Mouse (Mus musculus) stomach, postnatal 0 days (tissue): ENCODE results near the gene Oprm1. TPM values are rescaled to one million over a fixed set of nuclear protein-coding genes. Genes with fewer than 3 reads are reported as not detected.

ENCODE experiments used
- ATAC-seq: fragments of 200-750 bp; cut with Nextera tagmentation; 2 replicates; pipeline ENCODE4 v1.8.0; 2017; ENCODE audit not compliant: low FRiP score, low TSS enrichment
- DNase-seq: peaks from one replicate; pipeline ENCODE4 v3.0.0-alpha.2; 2016; ENCODE audit warnings: low spot score
- H3K27ac ChIP-seq: fragments of 300-500 bp; sonication (generic); replicated peaks from 2 replicates; pipeline ENCODE4 v1.5.1; 2014; ENCODE audit warnings: mild to moderate bottlenecking, control low read depth
- H3K27me3 ChIP-seq: fragments of 300-500 bp; sonication (generic); 2 replicates; pipeline ENCODE4 v1.6.1; 2014; ENCODE audit warnings: low read length; ENCODE audit not compliant: control insufficient read depth, insufficient read depth
- H3K36me3 ChIP-seq: fragments of 300-500 bp; sonication (generic); 2 replicates; pipeline ENCODE4 v1.6.1; 2014; ENCODE audit warnings: low read length, mixed read lengths; ENCODE audit not compliant: control insufficient read depth, insufficient read depth
- H3K4me1 ChIP-seq: fragments of 300-500 bp; sonication (generic); replicated peaks from 2 replicates; pipeline ENCODE4 v1.6.1; 2014; ENCODE audit warnings: antibody characterized with exemption; ENCODE audit not compliant: control insufficient read depth, insufficient read depth
- H3K4me2 ChIP-seq: fragments of 300-500 bp; sonication (generic); replicated peaks from 2 replicates; pipeline ENCODE4 v1.6.1; 2014; ENCODE audit warnings: low read depth, mild to moderate bottlenecking, control low read depth, moderate library complexity
- H3K4me3 ChIP-seq: fragments of 300-500 bp; sonication (generic); 2 replicates; pipeline ENCODE4 v1.5.1; 2014; ENCODE audit warnings: low read depth, low read length, control low read depth
- H3K9ac ChIP-seq: fragments of 300-500 bp; sonication (generic); 2 replicates; pipeline ENCODE4 v1.6.1; 2014; ENCODE audit warnings: mild to moderate bottlenecking, low read length, control low read depth, mixed read lengths
- H3K9me3 ChIP-seq: fragments of 300-500 bp; sonication (generic); 2 replicates; pipeline ENCODE4 v1.6.1; 2016; ENCODE audit warnings: low read length; ENCODE audit not compliant: control insufficient read depth
- CTCF ChIP-seq: IDR thresholded peaks from 2 replicates; pipeline ENCODE4 v1.5.1; 2016; ENCODE audit warnings: antibody characterized with exemption, low read depth, mild to moderate bottlenecking, moderate library complexity
- EP300 ChIP-seq: optimal IDR thresholded peaks from 2 replicates; pipeline ENCODE3; 2016; ENCODE audit warnings: antibody characterized with exemption
- WGBS: fragments of 180-500 bp; shearing (Covaris S2); extraction: QIAGEN DNeasy Blood & Tissue Kit; methylation state at CpG from one replicate; pipeline ENCODE4 v1.1.7; 2014; 5-methylcytosine and 5-hydroxymethylcytosine counted together
- polyA plus RNA-seq: library from polyadenylated mRNA; unstranded; fragments of >200 nt; fragmentation: Nextera tagmentation; extraction: Ambion mirVana; gene quantifications from 2 replicates; pipeline ENCODE4 v1.2.1, GENCODE M21; 2015

Oprm1 gene
- polyA plus RNA-seq, 1 experiment from 2014 or later = 0.11 TPM

DNA sequence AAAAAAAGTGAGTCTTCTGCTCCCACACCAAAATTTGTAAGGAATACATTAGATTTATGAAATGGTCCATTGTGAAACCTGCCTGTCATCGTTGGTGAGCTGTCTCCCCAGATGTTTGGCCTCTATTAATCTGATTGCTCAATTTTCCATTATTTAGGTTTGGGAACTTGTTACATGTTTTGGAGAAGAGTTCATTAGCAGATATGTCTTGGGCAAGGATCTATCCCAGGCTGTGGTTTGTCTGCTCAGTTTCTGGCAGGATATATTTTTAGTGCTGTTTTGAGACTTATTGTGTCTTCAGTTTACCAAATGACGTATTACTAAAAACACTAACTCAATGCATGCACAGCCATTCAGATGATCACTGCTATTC, 289.6 kb downstream of the Oprm1 start:
- no peak overlapping the region for H3K27ac ChIP-seq
- DNase-seq = no peak

DNA sequence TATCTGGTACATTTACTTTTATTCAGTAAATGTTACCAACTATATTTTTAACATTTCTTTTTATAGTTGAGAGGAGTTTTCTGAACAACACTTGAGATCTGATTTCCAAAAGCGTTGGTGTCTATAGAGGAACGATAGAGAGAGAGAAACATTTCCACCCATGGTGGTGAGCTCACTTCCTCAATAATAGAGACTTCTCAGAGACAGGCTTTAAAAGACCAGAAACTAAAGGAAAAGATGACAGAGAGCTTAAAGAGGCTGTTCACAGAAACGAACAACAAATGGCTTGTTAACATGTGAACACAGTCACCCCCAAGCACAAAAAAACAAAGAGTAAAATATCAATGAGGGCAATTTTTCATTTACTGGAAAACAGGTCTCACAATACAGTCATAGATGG, 291.6 kb downstream of the Oprm1 start:
- H3K4me2 ChIP-seq = no peak overlapping the region
- no peak overlapping the region for H3K4me3 ChIP-seq
- no peaks in the 10 kb centered on the region for H3K27me3 ChIP-seq
- ATAC-seq (no peak), DNase-seq (no peak)
- H3K27ac ChIP-seq = no peak overlapping the region
- TF ChIP-seq CTCF (no peak), EP300 (no peak)
- no peaks in the 10 kb centered on the region; the same call in 1 of the 2 replicates for H3K4me1 ChIP-seq
- WGBS = 64% methylated on average over 3 of the region's 3 CpGs
- no peaks in the 10 kb centered on the region for H3K36me3 ChIP-seq
- no peak overlapping the region for H3K9ac ChIP-seq
- H3K9me3 ChIP-seq = no peaks in the 10 kb centered on the region

More for the DNA sequence above, 289.6 kb downstream of the Oprm1 start:
- no peak for ATAC-seq
- WGBS = 52% methylated on average over 2 of the region's 2 CpGs
- H3K4me2 ChIP-seq = no peak overlapping the region
- H3K4me1 ChIP-seq = no peaks in the 10 kb centered on the region; the same call in 1 of the 2 replicates
- no peaks in the 10 kb centered on the region for H3K9me3 ChIP-seq
- no peak overlapping the region for H3K4me3 ChIP-seq
- TF ChIP-seq CTCF (no peak), EP300 (no peak)
- H3K9ac ChIP-seq = no peak overlapping the region
- H3K27me3 ChIP-seq = no peaks in the 10 kb centered on the region
- no peaks in the 10 kb centered on the region for H3K36me3 ChIP-seq

DNA sequence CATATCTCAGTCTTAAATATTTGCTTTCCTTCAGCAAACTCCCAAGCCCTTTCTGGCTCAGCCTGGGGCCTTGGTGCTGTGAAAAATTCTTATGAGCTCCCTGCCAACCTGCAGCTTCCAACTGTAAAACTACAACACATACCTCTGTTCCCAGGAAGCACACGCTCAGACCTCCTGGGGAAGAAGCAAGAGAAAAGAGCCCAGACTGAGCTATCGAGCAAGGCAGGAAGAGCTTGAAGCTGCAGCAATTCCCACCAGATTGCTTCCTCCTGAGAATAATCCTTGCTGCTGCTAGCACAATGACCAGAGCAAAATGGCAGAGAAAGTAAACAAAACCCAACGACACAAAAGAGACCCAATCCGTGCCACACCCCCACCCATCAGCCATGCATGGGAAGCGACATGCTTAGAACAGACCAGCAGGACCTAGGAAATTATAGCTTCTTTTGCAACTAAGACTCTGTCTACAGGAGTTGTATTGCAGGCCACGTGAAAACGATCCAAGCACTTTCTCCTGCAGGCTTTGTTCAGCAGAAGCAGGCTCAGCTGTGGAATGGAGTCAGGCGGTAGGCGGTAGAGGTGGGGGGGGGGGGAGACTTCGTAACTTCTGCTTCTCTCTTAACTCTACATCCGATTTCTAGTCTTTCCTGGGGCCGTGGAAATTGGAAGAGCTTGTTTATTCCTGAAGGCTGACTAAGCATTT, 294.2 kb downstream of the Oprm1 start, which contains the start of gene Ipcef1:
Gene Ipcef1 (minus strand): TSS at position 164 of the 703 bp plus-strand sequence.
- Histone ChIP-seq H3K4me1 (no peaks in the 10 kb centered on the region; the same call in 1 of the 2 replicates), H3K27me3 (no peaks in the 10 kb centered on the region), H3K36me3 (no peaks in the 10 kb centered on the region), H3K4me3 (no peak within 1 kb of the TSS; the same call in 1 of the 2 replicates), H3K9me3 (no peaks in the 10 kb centered on the region), H3K9ac (no peak within 1 kb of the TSS; the same call in 1 of the 2 replicates), H3K4me2 (peak within 1 kb of the TSS; percentile 30; the same call in 1 of the 2 replicates), H3K27ac (peak within 1 kb of the TSS; percentile 79)
- peak; percentile 76 for ATAC-seq
- WGBS = 8% methylated on average over 12 of the region's 12 CpGs
- no peak for TF ChIP-seq CTCF
- TF ChIP-seq EP300 = no peak
- DNase-seq = peak; percentile 50

DNA sequence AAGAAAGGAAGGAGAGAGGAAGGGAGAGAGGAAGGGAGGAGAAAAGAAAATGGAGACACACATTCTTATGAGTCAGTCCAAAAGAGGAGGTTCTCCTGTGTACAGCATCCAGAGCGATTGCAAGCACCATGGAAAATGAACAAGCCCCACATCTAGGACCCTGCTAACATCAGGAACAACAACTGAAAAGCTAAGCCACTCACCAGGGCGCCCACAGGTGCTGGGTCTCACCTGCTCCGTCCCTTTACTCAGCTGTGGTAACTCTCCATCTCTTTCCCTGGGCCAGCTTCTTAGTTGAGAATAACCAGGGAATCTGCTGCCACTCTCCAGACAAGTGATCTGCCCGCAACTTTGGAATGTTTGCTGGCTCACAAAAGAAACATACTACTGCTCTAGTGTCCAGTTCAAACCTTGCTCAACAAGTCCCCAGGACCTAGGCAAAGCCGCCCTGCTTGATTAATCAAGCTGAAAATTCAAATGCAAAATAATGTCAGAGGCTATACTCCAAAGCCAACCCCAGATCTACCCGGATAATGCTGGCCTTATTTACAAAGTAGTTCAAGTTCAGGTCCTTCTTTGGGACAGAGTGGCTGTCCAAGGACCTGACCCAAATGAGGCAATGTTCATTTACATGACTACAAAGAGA, 296.4 kb downstream of the Oprm1 start:
- ATAC-seq = no peak
- TF ChIP-seq EP300 (no peak), CTCF (no peak)
- no peak overlapping the region for H3K9ac ChIP-seq
- WGBS = 62% methylated on average over 6 of the region's 6 CpGs
- H3K36me3 ChIP-seq = no peaks in the 10 kb centered on the region
- no peaks in the 10 kb centered on the region for H3K9me3 ChIP-seq
- no peak for DNase-seq
- no peak overlapping the region for H3K4me2 ChIP-seq
- no peak overlapping the region for H3K4me3 ChIP-seq
- H3K27me3 ChIP-seq = no peaks in the 10 kb centered on the region
- H3K27ac ChIP-seq = no peak overlapping the region
- H3K4me1 ChIP-seq = no peaks in the 10 kb centered on the region; the same call in 1 of the 2 replicates

DNA sequence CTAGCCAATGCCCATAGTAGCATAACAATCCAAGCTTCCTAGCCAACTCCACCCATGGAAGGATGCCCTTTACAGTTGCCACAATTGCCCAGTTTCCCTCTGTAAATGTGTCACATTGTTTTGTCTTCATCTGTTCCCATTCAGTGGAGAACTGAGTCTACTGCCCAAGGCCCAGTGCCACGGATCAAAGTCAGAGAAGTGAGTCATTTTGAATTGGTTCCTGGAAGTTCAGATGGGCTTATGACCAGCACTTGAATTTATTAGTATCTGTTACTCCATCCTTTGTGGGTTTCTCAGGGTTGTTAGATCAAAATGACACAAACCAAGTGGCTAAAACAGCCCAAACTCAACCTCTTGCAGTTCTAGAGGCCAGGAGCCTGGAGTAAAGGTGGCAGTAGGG, 299.2 kb downstream of the Oprm1 start:
- Histone ChIP-seq H3K36me3 (no peaks in the 10 kb centered on the region), H3K4me3 (no peak overlapping the region), H3K27me3 (no peaks in the 10 kb centered on the region), H3K27ac (no peak overlapping the region), H3K4me1 (no peaks in the 10 kb centered on the region), H3K9me3 (no peaks in the 10 kb centered on the region), H3K4me2 (no peak overlapping the region), H3K9ac (no peak overlapping the region)
- 66% methylated on average over 1 of the region's 1 CpGs for WGBS
- DNase-seq (peak; percentile 2), ATAC-seq (no peak)
- no peak for TF ChIP-seq EP300
- no peak for TF ChIP-seq CTCF

DNA sequence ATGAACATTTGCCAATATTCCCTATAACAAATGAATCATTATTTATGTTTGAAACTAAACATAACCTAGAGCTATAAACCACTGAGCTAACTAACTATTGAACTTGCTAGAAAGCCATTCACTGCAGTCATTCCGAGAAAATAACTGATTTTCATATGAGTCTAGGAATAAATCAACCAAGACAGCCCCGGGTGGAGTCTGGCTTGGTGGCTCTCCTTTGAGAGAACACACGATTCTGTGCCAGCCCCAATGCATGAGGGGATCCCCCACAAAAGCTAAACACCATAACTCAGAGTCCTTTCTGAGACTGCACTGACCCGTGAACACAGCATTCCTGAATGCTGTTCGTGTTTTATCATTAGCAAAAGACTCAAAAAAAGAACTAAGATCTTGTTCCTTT, 302.0 kb downstream of the Oprm1 start:
- Histone ChIP-seq H3K4me3 (no peak overlapping the region), H3K9me3 (no peaks in the 10 kb centered on the region), H3K4me1 (no peaks in the 10 kb centered on the region), H3K9ac (no peak overlapping the region), H3K36me3 (no peaks in the 10 kb centered on the region), H3K27ac (no peak overlapping the region), H3K27me3 (no peaks in the 10 kb centered on the region), H3K4me2 (no peak overlapping the region)
- WGBS = 46% methylated on average over 5 of the region's 5 CpGs
- no peak for ATAC-seq
- no peak for TF ChIP-seq EP300
- no peak for TF ChIP-seq CTCF
- DNase-seq = no peak
